19 mouse cellular contexts compared by ENCODE assay signal in the genomic region with DNA sequence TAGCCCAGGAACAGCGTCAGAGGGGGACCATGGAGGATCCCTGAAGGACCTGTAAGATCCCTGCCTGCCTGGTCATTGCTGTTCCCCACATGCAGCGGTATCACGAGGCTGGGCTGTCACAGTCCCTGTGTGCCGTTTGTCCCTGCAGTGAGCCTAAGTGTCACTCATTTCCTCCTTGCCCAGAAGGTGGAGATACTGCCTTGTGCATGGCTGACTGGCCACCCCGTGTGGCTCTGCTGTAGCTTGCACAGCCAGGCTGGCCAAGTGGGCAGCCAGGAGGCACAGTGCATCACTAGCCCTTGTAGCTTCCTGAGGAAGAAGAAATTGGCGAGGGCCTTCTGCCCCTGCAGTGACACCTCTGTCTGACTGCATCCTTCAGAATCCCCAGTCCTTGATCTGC. TPM values are rescaled to one million over a fixed set of nuclear protein-coding genes. Genes with fewer than 3 reads are reported as not detected.
DNase-seq lines count a peak whose midpoint lies in the region; ATAC-seq and TF ChIP-seq lines count a peak whose summit lies in the region.
"Had no signal": no experiment of that assay in that cellular context is flagged by ENCODE, and none has a peak within 500 bp of the region (broad histone marks: within the 10 kb centered on the region; RNA-seq: fewer than 3 reads in every experiment).

No protein-coding gene starts in this region.

- H3K9ac ChIP-seq in forebrain, embryonic 11.5 days (ENCODE audit: low read length): no peak overlapping the region
- H3K9ac ChIP-seq in forebrain, embryonic 14.5 days (ENCODE audit: low read length): no peak overlapping the region
- H3K9ac ChIP-seq in intestine, postnatal 0 days (ENCODE audit: low read depth, low read length): no peak overlapping the region
- no peak overlapping the region for H3K9ac ChIP-seq in intestine, embryonic 16.5 days (ENCODE audit: low read depth, low read length)
- H3K9ac ChIP-seq: forebrain, embryonic 15.5 days; limb, embryonic 13.5 days; lung, embryonic 15.5 days had no signal

- H3K27me3 ChIP-seq in forebrain, embryonic 11.5 days (ENCODE audit: control insufficient read depth, insufficient read depth, low read length): no peaks in the 10 kb centered on the region
- no peaks in the 10 kb centered on the region for H3K27me3 ChIP-seq in forebrain, embryonic 14.5 days (replicated peaks; ENCODE audit: control insufficient read depth, insufficient read depth, low read length)
- H3K27me3 ChIP-seq in intestine, postnatal 0 days (replicated peaks; ENCODE audit: control insufficient read depth, insufficient read depth, low read length): no peaks in the 10 kb centered on the region
- no peaks in the 10 kb centered on the region for H3K27me3 ChIP-seq in intestine, embryonic 16.5 days (replicated peaks; ENCODE audit: control insufficient read depth, insufficient read depth, low read length)
- H3K27me3 ChIP-seq in testis, adult 2 months (ENCODE audit: control insufficient read depth, insufficient read depth, low read length): no peaks in the 10 kb centered on the region
- H3K27me3 ChIP-seq: forebrain, embryonic 15.5 days; limb, embryonic 13.5 days; lung, embryonic 15.5 days; Patski had no signal

- no peak overlapping the region for H3K4me3 ChIP-seq in forebrain, embryonic 11.5 days (ENCODE audit: low read depth, low read length)
- H3K4me3 ChIP-seq in forebrain, embryonic 14.5 days (ENCODE audit: low read depth, low read length): no peak overlapping the region
- H3K4me3 ChIP-seq in intestine, postnatal 0 days (ENCODE audit: low read depth, low read length): no peak overlapping the region
- no peak overlapping the region for H3K4me3 ChIP-seq in intestine, embryonic 16.5 days (ENCODE audit: low read length)
- H3K4me3 ChIP-seq in lung, adult 2 months (replicated peaks; ENCODE audit: extremely low read depth, low read depth, low read length): no peak overlapping the region
- H3K4me3 ChIP-seq in testis, adult 2 months (ENCODE audit: control insufficient read depth, low read depth, low read length): no peak overlapping the region
- H3K4me3 ChIP-seq: forebrain, embryonic 15.5 days; limb, embryonic 13.5 days; lung, embryonic 15.5 days had no signal

- 0 out of 2 replicates have a peak, but pooled peaks cover 3% of the 10 kb centered on the region for H3K4me1 ChIP-seq in forebrain, embryonic 11.5 days (replicated peaks; ENCODE audit: control insufficient read depth, insufficient read depth, low read length)
- H3K4me1 ChIP-seq in forebrain, embryonic 14.5 days (ENCODE audit: control insufficient read depth, insufficient read depth, low read length): 0 out of 2 replicates have a peak, but pooled peaks cover 2% of the 10 kb centered on the region
- 0 out of 2 replicates have a peak, but pooled peaks cover 2% of the 10 kb centered on the region for H3K4me1 ChIP-seq in intestine, postnatal 0 days (replicated peaks; ENCODE audit: control insufficient read depth, insufficient read depth, low read length)
- no peaks in the 10 kb centered on the region for H3K4me1 ChIP-seq in intestine, embryonic 16.5 days (ENCODE audit: control insufficient read depth, insufficient read depth, low read length)
- H3K4me1 ChIP-seq in lung, adult 2 months (ENCODE audit: control insufficient read depth, insufficient read depth, low read length): peaks cover 2% of the 10 kb centered on the region; the same call in 1 of the 2 replicates
- H3K4me1 ChIP-seq in testis, adult 2 months (ENCODE audit: control insufficient read depth, insufficient read depth, low read length): no peaks in the 10 kb centered on the region
- H3K4me1 ChIP-seq: forebrain, embryonic 15.5 days had no signal

- DNase-seq in forebrain, embryonic 11.5 days (ENCODE audit: low spot score): peak; percentile 47
- DNase-seq in forebrain, embryonic 14.5 days (ENCODE audit: low spot score): no peak
- no peak for DNase-seq in lung, adult 2 months
- DNase-seq in lung, postnatal 25 days (ENCODE audit: low spot score): no peak
- DNase-seq in testis, postnatal 14 days (ENCODE audit: low spot score): no peak
- DNase-seq: adrenal gland, adult 8-10 months; cerebellum, adult 9-10 months; heart, postnatal 36 days; kidney, adult 2 months; right cerebral cortex, adult 18-20 months had no signal

- 64% methylated on average over 6 of the region's 6 CpGs for WGBS in forebrain, embryonic 11.5 days
- 67% methylated on average over 6 of the region's 6 CpGs for WGBS in forebrain, embryonic 14.5 days
- 71% methylated on average over 6 of the region's 6 CpGs for WGBS in intestine, postnatal 0 days
- WGBS in intestine, embryonic 16.5 days: 72% methylated on average over 6 of the region's 6 CpGs
- WGBS in lung, adult 2 months: 64% methylated on average over 6 of the region's 6 CpGs

- H3K9me3 ChIP-seq in forebrain, embryonic 11.5 days (ENCODE audit: control insufficient read depth, low read length): no peaks in the 10 kb centered on the region
- no peaks in the 10 kb centered on the region for H3K9me3 ChIP-seq in forebrain, embryonic 14.5 days (replicated peaks; ENCODE audit: control insufficient read depth, low read length)
- no peaks in the 10 kb centered on the region for H3K9me3 ChIP-seq in intestine, postnatal 0 days (ENCODE audit: control insufficient read depth)
- H3K9me3 ChIP-seq in intestine, embryonic 16.5 days (ENCODE audit: control insufficient read depth, low read length): no peaks in the 10 kb centered on the region
- H3K9me3 ChIP-seq: forebrain, embryonic 15.5 days; limb, embryonic 13.5 days; lung, embryonic 15.5 days had no signal

- H3K4me2 ChIP-seq in forebrain, embryonic 11.5 days (ENCODE audit: low read depth, low read length, severe bottlenecking): no peak overlapping the region
- H3K4me2 ChIP-seq in forebrain, embryonic 14.5 days (ENCODE audit: low read length): no peak overlapping the region
- no peak overlapping the region for H3K4me2 ChIP-seq in intestine, postnatal 0 days (replicated peaks; ENCODE audit: low read depth)
- no peak overlapping the region for H3K4me2 ChIP-seq in intestine, embryonic 16.5 days (ENCODE audit: low read depth, low read length)
- H3K4me2 ChIP-seq: forebrain, embryonic 15.5 days; heart, embryonic 11.5 days; limb, embryonic 13.5 days; lung, embryonic 15.5 days had no signal

- no peak for ATAC-seq in forebrain, embryonic 11.5 days (replicated peaks; ENCODE audit: low FRiP score)
- no peak for ATAC-seq in forebrain, embryonic 14.5 days
- no peak for ATAC-seq in intestine, postnatal 0 days
- ATAC-seq in intestine, embryonic 16.5 days: no peak
- ATAC-seq: forebrain, embryonic 15.5 days; hindbrain, embryonic 16.5 days; Patski had no signal

- H3K27ac ChIP-seq in forebrain, embryonic 11.5 days (ENCODE audit: low read depth, low read length): no peak overlapping the region
- H3K27ac ChIP-seq in forebrain, embryonic 14.5 days (ENCODE audit: low read depth, low read length): no peak overlapping the region
- no peak overlapping the region for H3K27ac ChIP-seq in intestine, postnatal 0 days (ENCODE audit: low read depth, low read length)
- no peak overlapping the region for H3K27ac ChIP-seq in intestine, embryonic 16.5 days (ENCODE audit: low read length)
- H3K27ac ChIP-seq in testis, adult 2 months (ENCODE audit: control insufficient read depth, insufficient read depth, low read depth, low read length): no peak overlapping the region
- H3K27ac ChIP-seq: forebrain, embryonic 15.5 days; limb, embryonic 13.5 days; lung, embryonic 15.5 days had no signal

- no peak for TF ChIP-seq POLR2A in lung, adult 2 months (IDR thresholded peaks at IDR 0.05; ENCODE audit: borderline replicate concordance, extremely low read depth, low read depth, low read length)
- TF ChIP-seq POLR2A in testis, adult 2 months (IDR thresholded peaks at IDR 0.05; ENCODE audit: control insufficient read depth, low read depth, low read length): no peak

- peak; percentile 48; the same call in 1 of the 2 replicates for TF ChIP-seq CTCF in intestine, postnatal 0 days (IDR thresholded peaks at IDR 0.05; ENCODE audit: low read depth)
- 0 out of 2 replicates have a peak, but pooled peaks have one; percentile 11 for TF ChIP-seq CTCF in lung, adult 2 months (IDR thresholded peaks at IDR 0.05; ENCODE audit: insufficient read depth, low read length)
- TF ChIP-seq CTCF in testis, adult 2 months (IDR thresholded peaks at IDR 0.05; ENCODE audit: control insufficient read depth, insufficient read depth, insufficient replicate concordance, low read depth, low read length): peak; percentile 9; the same call in 1 of the 2 replicates

- H3K36me3 ChIP-seq in forebrain, embryonic 11.5 days (ENCODE audit: control insufficient read depth, insufficient read depth, low read length): no peaks in the 10 kb centered on the region; the same call in 1 of the 2 replicates
- no peaks in the 10 kb centered on the region for H3K36me3 ChIP-seq in forebrain, embryonic 14.5 days (ENCODE audit: control insufficient read depth, insufficient read depth, low read length)
- peaks cover 10% of the 10 kb centered on the region; the same call in 1 of the 2 replicates for H3K36me3 ChIP-seq in intestine, postnatal 0 days (ENCODE audit: control insufficient read depth, insufficient read depth)
- H3K36me3 ChIP-seq in intestine, embryonic 16.5 days (ENCODE audit: control insufficient read depth, insufficient read depth, low read length): no peaks in the 10 kb centered on the region
- H3K36me3 ChIP-seq in testis, adult 2 months (ENCODE audit: control insufficient read depth, insufficient read depth, low read length): no peaks in the 10 kb centered on the region
- H3K36me3 ChIP-seq: forebrain, embryonic 15.5 days; lung, embryonic 15.5 days had no signal

RNA-seq across cellular contexts. Expression of gene Gnb1l, which starts 20.5 kb away (rescaled TPM):
- polyA plus RNA-seq in forebrain, embryonic 11.5 days (2014; fragmentation: Nextera tagmentation; extraction: Ambion mirVana): 14.9 and 17.7 TPM in 2 replicates
- 16.2 and 19.1 TPM in 2 replicates for polyA plus RNA-seq in forebrain, embryonic 14.5 days (2014; fragmentation: Nextera tagmentation; extraction: Ambion mirVana)
- polyA plus RNA-seq in intestine, postnatal 0 days (2015; fragmentation: Nextera tagmentation; extraction: Ambion mirVana): 11.0 and 12.6 TPM in 2 replicates
- polyA plus RNA-seq in intestine, embryonic 16.5 days (2015; fragmentation: Nextera tagmentation; extraction: Ambion mirVana): 13.3 and 14.4 TPM in 2 replicates
- polyA plus RNA-seq in lung, adult 2 months (2012; rRNA removed): 9.4 and 11.3 TPM in 2 replicates
- polyA plus RNA-seq in testis, adult 2 months (2012; rRNA removed): 71.6 and 75.5 TPM in 2 replicates

RNA-seq across cellular contexts. Expression of gene Rtl10, which starts 20.7 kb away (rescaled TPM):
- polyA plus RNA-seq in forebrain, embryonic 11.5 days (2014; fragmentation: Nextera tagmentation; extraction: Ambion mirVana): 2.6 and 3.8 TPM in 2 replicates
- polyA plus RNA-seq in forebrain, embryonic 14.5 days (2014; fragmentation: Nextera tagmentation; extraction: Ambion mirVana): 2.8 and 3.0 TPM in 2 replicates
- 1.4 and 1.8 TPM in 2 replicates for polyA plus RNA-seq in intestine, postnatal 0 days (2015; fragmentation: Nextera tagmentation; extraction: Ambion mirVana)
- polyA plus RNA-seq in intestine, embryonic 16.5 days (2015; fragmentation: Nextera tagmentation; extraction: Ambion mirVana): 2.0 and 2.4 TPM in 2 replicates
- 5.9 and 6.5 TPM in 2 replicates for polyA plus RNA-seq in lung, adult 2 months (2012; rRNA removed)
- polyA plus RNA-seq in testis, adult 2 months (2012; rRNA removed): 7.0 and 7.1 TPM in 2 replicates

RNA-seq across cellular contexts. Expression of gene Comt, which starts 51.3 kb away (rescaled TPM):
- polyA plus RNA-seq in forebrain, embryonic 11.5 days (2014; fragmentation: Nextera tagmentation; extraction: Ambion mirVana): 53.6 and 55.2 TPM in 2 replicates
- 54.6 and 71.9 TPM in 2 replicates for polyA plus RNA-seq in forebrain, embryonic 14.5 days (2014; fragmentation: Nextera tagmentation; extraction: Ambion mirVana)
- 103 and 107 TPM in 2 replicates for polyA plus RNA-seq in intestine, postnatal 0 days (2015; fragmentation: Nextera tagmentation; extraction: Ambion mirVana)
- 109 and 110 TPM in 2 replicates for polyA plus RNA-seq in intestine, embryonic 16.5 days (2015; fragmentation: Nextera tagmentation; extraction: Ambion mirVana)
- 159 and 171 TPM in 2 replicates for polyA plus RNA-seq in lung, adult 2 months (2012; rRNA removed)
- polyA plus RNA-seq in testis, adult 2 months (2012; rRNA removed): 12.2 and 20.1 TPM in 2 replicates

RNA-seq across cellular contexts. Expression of gene Txnrd2, which starts 51.8 kb away (rescaled TPM):
- polyA plus RNA-seq in forebrain, embryonic 11.5 days (2014; fragmentation: Nextera tagmentation; extraction: Ambion mirVana): 24.8 and 26.7 TPM in 2 replicates
- polyA plus RNA-seq in forebrain, embryonic 14.5 days (2014; fragmentation: Nextera tagmentation; extraction: Ambion mirVana): 22.0 and 23.5 TPM in 2 replicates
- polyA plus RNA-seq in intestine, postnatal 0 days (2015; fragmentation: Nextera tagmentation; extraction: Ambion mirVana): 24.8 and 25.0 TPM in 2 replicates
- 28.4 and 29.8 TPM in 2 replicates for polyA plus RNA-seq in intestine, embryonic 16.5 days (2015; fragmentation: Nextera tagmentation; extraction: Ambion mirVana)
- polyA plus RNA-seq in lung, adult 2 months (2012; rRNA removed): 11.7 and 19.4 TPM in 2 replicates
- polyA plus RNA-seq in testis, adult 2 months (2012; rRNA removed): 4.3 and 4.5 TPM in 2 replicates
